Mouse (Mus musculus) spleen, adult 2 months (tissue): ENCODE measurements around the gene Myo10.

Source experiments
- CTCF ChIP-seq: fragments of 200-500 bp; IDR thresholded peaks from 2 replicates; pipeline ENCODE4 v1.5.1; 2011; ENCODE audit warnings: mild to moderate bottlenecking, inconsistent platforms; ENCODE audit not compliant: insufficient read depth, insufficient read length, insufficient replicate concordance; ENCODE audit errors: extremely low read depth
- POLR2A ChIP-seq: fragments of 200-500 bp; IDR thresholded peaks from 2 replicates; pipeline ENCODE4 v1.6.1; 2011; ENCODE audit warnings: low read depth, low read length, inconsistent platforms

DNA sequence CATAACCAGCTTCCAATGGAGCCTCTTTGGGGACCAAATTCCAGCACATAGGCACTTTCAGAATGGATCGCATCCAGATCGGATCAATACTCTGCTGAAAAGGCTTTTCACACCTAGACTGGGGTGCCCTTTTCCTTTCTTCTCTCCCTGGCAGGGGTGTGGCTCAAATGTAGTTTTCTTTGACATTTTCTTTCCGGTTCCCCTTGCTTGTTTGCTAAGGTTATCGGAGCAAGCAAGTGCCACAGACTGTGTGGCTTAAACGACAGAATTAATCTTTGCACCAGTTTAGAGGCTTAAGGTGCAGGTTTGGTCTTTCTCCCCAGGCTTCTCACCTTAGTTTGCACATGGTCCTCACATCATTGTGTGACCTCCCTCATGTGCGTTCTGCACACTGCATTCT lies 11.1 kb upstream of the Myo10 start:
- TF ChIP-seq CTCF (no peak), POLR2A (no peak)
